Mouse (Mus musculus): ENCODE measurements around the gene Casp9. TPM values are rescaled to one million over a fixed set of nuclear protein-coding genes. Genes with fewer than 3 reads are reported as not detected.

The Casp9 gene
- polyA plus RNA-seq, 1 experiment = not detected

DNA sequence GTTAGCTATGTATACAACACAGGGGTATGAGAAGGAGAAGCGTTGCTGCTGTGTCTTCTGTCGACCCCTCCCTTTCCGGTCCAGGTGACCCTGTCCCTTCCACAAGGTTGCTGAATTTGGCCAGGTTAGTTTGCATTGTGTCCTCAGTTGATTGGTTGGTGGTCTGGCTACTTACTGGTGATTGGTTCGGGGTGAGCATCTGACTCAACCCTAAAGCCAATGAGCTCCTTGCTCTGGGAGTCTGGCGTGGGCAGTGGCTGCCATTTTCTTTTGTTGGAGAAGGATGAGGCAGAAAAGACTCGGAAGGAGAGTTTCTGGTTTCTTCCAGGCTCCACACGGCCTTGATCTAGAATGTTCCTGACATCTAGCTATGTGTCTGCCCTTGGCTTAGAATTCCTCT lies 25.9 kb downstream of the Casp9 start:
- WGBS = 94% methylated on average over 7 of the region's 7 CpGs
- Histone ChIP-seq H3K27ac (ENCODE audit: insufficient read depth, low read depth, low read length) (no peak overlapping the region), H3K4me1 (ENCODE audit: control insufficient read depth, insufficient read depth, low read length) (peaks cover 3% of the 10 kb centered on the region; the same call in 1 of the 2 replicates), H3K4me3 (ENCODE audit: insufficient read depth, low read depth, low read length) (no peak overlapping the region)
- no peak for TF ChIP-seq POLR2A (IDR thresholded peaks at IDR 0.05; ENCODE audit: insufficient read depth, low read depth, low read length)
- TF ChIP-seq CTCF (IDR thresholded peaks at IDR 0.05; ENCODE audit: insufficient read depth, low read depth, low read length) = no peak

DNA sequence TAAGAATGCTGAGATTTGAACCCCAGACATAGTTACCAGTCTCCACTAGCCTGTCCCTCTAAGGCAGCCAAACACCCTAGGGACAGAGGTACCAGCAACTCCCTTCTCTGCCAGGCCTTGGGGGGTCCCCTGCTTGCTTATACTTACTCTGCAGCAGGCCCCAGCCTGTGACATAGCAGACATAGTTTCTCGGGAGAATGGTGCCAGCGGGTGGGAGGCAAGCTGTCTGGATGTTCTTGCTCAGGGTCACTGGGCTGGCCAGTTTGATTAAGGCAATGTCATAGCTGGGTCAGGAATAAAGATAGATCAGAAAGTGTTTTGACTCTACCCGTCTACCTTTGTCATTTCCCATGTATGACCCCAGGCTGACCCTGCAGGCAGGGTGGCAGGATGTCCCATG lies 27.8 kb downstream of the Casp9 start:
- no peak for TF ChIP-seq POLR2A (IDR thresholded peaks at IDR 0.05; ENCODE audit: insufficient read depth, low read depth, low read length)
- TF ChIP-seq CTCF (IDR thresholded peaks at IDR 0.05; ENCODE audit: insufficient read depth, low read depth, low read length) = no peak
- Histone ChIP-seq H3K27ac (ENCODE audit: insufficient read depth, low read depth, low read length) (no peak overlapping the region), H3K4me3 (ENCODE audit: insufficient read depth, low read depth, low read length) (no peak overlapping the region), H3K4me1 (ENCODE audit: control insufficient read depth, insufficient read depth, low read length) (peaks cover 3% of the 10 kb centered on the region; the same call in 1 of the 2 replicates)
- WGBS = 88% methylated on average over 3 of the region's 3 CpGs

GRCm38 (mm10) chr4:141822089-141822488 lies 28.7 kb downstream of the Casp9 start:
- Histone ChIP-seq H3K4me3 (ENCODE audit: insufficient read depth, low read depth, low read length) (no peak overlapping the region), H3K27ac (ENCODE audit: insufficient read depth, low read depth, low read length) (no peak overlapping the region), H3K4me1 (ENCODE audit: control insufficient read depth, insufficient read depth, low read length) (no peaks in the 10 kb centered on the region)
- WGBS = 81% methylated on average over 10 of the region's 10 CpGs
- TF ChIP-seq POLR2A (IDR thresholded peaks at IDR 0.05; ENCODE audit: insufficient read depth, low read depth, low read length) = no peak
- no peak for TF ChIP-seq CTCF (IDR thresholded peaks at IDR 0.05; ENCODE audit: insufficient read depth, low read depth, low read length)

GRCm38 (mm10) chr4:141822979-141823378 lies 29.6 kb downstream of the Casp9 start:
- 57% methylated on average over 3 of the region's 3 CpGs for WGBS
- TF ChIP-seq POLR2A (IDR thresholded peaks at IDR 0.05; ENCODE audit: insufficient read depth, low read depth, low read length) (no peak), CTCF (IDR thresholded peaks at IDR 0.05; ENCODE audit: insufficient read depth, low read depth, low read length) (no peak)
- Histone ChIP-seq H3K27ac (ENCODE audit: insufficient read depth, low read depth, low read length) (no peak overlapping the region), H3K4me1 (ENCODE audit: control insufficient read depth, insufficient read depth, low read length) (peaks cover under 1% of the 10 kb centered on the region; the same call in 1 of the 2 replicates), H3K4me3 (ENCODE audit: insufficient read depth, low read depth, low read length) (no peak overlapping the region)

- Histone ChIP-seq H3K4me3 (ENCODE audit: insufficient read depth, low read depth, low read length) (no peak within 1 kb of the TSS), H3K27ac (ENCODE audit: insufficient read depth, low read depth, low read length) (no peak within 1 kb of the TSS), H3K4me1 (ENCODE audit: control insufficient read depth, insufficient read depth, low read length) (peaks cover 9% of the 10 kb centered on the region)
- WGBS = 71% methylated on average over 5 of the region's 5 CpGs
- TF ChIP-seq POLR2A (IDR thresholded peaks at IDR 0.05; ENCODE audit: insufficient read depth, low read depth, low read length) (no peak), CTCF (IDR thresholded peaks at IDR 0.05; ENCODE audit: insufficient read depth, low read depth, low read length) (no peak)
Measured at GRCm38 (mm10) chr4:141826060-141826459, 32.6 kb downstream of the Casp9 start, which contains the start of gene Cela2a. Gene Cela2a (minus strand): TSS chr4:141826160.

DNA sequence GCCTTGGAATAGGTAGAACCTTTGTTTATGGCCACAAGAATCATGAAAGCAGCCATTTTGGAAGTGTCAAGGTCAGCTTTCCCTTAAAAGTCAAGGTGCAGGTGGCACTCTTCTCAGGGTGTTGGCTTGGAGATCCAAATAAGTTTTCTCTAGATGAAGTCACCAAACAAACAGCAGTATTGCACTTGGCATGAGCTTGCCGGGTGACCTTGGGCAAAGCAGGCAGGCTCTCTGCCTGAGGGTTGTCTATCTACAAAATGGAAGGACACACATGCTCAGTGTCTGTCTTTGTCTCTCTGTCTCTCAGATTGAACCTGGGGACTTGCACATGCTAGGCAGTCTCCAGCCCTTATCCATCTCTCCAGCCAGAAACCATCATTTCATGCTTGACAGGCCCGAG lies 34.0 kb downstream of the Casp9 start:
- TF ChIP-seq CTCF (IDR thresholded peaks at IDR 0.05; ENCODE audit: insufficient read depth, low read depth, low read length) = no peak
- TF ChIP-seq POLR2A (IDR thresholded peaks at IDR 0.05; ENCODE audit: insufficient read depth, low read depth, low read length) = no peak
- 98% methylated on average over 2 of the region's 2 CpGs for WGBS
- H3K27ac ChIP-seq (ENCODE audit: insufficient read depth, low read depth, low read length) = no peak overlapping the region
- no peak overlapping the region for H3K4me3 ChIP-seq (ENCODE audit: insufficient read depth, low read depth, low read length)
- peaks cover 15% of the 10 kb centered on the region for H3K4me1 ChIP-seq (ENCODE audit: control insufficient read depth, insufficient read depth, low read length)

DNA sequence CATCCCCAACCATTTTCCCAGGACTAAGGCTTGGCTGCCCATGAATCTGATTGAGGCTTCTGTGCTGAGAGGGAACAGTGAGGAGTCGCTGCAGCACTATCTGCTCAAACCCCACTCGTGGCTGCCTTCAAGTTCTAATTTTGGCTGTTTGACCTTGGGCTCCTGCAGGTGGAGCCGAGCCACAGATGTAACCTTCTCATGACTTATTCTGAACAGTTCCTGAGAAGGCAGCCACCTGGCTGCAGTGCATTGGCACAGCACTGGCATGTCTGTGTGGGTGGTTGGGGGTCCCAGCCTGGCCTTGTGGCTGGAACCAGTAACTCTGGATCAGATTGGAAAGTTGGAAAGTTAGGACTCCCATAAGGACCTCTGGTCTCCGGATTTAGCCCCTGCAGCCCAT lies 34.8 kb downstream of the Casp9 start:
- Histone ChIP-seq H3K27ac (ENCODE audit: insufficient read depth, low read depth, low read length) (no peak overlapping the region), H3K4me3 (ENCODE audit: insufficient read depth, low read depth, low read length) (no peak overlapping the region), H3K4me1 (ENCODE audit: control insufficient read depth, insufficient read depth, low read length) (peaks cover 15% of the 10 kb centered on the region)
- 75% methylated on average over 4 of the region's 4 CpGs for WGBS
- no peak for TF ChIP-seq POLR2A (IDR thresholded peaks at IDR 0.05; ENCODE audit: insufficient read depth, low read depth, low read length)
- TF ChIP-seq CTCF (IDR thresholded peaks at IDR 0.05; ENCODE audit: insufficient read depth, low read depth, low read length) = no peak

GRCm38 (mm10) chr4:141830381-141830780 lies 37.0 kb downstream of the Casp9 start:
- TF ChIP-seq CTCF (IDR thresholded peaks at IDR 0.05; ENCODE audit: insufficient read depth, low read depth, low read length) (no peak), POLR2A (IDR thresholded peaks at IDR 0.05; ENCODE audit: insufficient read depth, low read depth, low read length) (no peak)
- Histone ChIP-seq H3K4me3 (ENCODE audit: insufficient read depth, low read depth, low read length) (no peak overlapping the region), H3K27ac (ENCODE audit: insufficient read depth, low read depth, low read length) (peak overlapping the region; percentile 74), H3K4me1 (ENCODE audit: control insufficient read depth, insufficient read depth, low read length) (peaks cover 25% of the 10 kb centered on the region)
- WGBS = 16% methylated on average over 11 of the region's 11 CpGs

DNA sequence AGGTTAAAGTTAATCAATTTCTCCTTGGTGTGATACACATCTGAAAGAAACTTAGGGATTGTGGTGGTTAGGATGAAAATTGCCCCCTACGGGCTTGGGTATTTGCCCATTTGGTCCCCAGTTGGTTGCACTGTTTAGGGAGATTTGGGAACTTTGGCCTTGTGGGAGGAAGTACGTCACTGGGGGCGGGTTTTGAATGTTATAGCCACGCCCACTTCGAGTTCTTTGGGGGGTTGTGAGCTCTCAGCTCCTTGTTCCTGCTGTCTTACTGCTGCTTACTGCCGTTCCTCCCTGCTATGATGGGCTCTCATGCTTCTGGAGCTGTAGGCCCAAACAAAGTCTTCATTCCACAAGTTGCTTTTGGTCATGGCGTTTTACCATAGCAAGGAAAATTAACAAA lies 37.9 kb downstream of the Casp9 start:
- H3K4me1 ChIP-seq (ENCODE audit: control insufficient read depth, insufficient read depth, low read length) = peaks cover 25% of the 10 kb centered on the region
- no peak overlapping the region for H3K4me3 ChIP-seq (ENCODE audit: insufficient read depth, low read depth, low read length)
- 0 out of 2 replicates have a peak overlapping the region, but pooled peaks have one; percentile 74 for H3K27ac ChIP-seq (ENCODE audit: insufficient read depth, low read depth, low read length)
- 79% methylated on average over 7 of the region's 7 CpGs for WGBS
- TF ChIP-seq CTCF (IDR thresholded peaks at IDR 0.05; ENCODE audit: insufficient read depth, low read depth, low read length) = no peak
- no peak for TF ChIP-seq POLR2A (IDR thresholded peaks at IDR 0.05; ENCODE audit: insufficient read depth, low read depth, low read length)

DNA sequence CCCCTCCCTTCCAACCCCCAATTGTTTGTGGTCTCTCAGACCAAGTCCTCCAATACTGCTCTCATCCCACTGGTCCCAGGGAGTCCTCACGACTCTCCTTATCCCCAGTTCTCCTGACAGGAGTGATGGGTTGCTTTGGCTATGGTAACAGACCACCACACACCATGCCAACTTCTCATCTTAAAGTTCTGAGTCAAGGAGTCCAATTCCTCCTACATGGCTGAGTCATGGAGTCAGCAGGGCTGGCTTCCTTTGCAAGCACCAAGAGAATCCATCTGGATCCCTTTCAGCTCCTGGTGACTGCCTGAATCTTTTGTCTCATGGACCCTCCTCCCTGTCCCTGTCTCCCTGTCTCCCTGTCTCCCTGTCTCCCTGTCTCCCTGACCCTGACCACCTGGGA lies 40.5 kb downstream of the Casp9 start:
- no peak overlapping the region for H3K4me3 ChIP-seq (ENCODE audit: insufficient read depth, low read depth, low read length)

More for the DNA sequence above, 40.5 kb downstream of the Casp9 start:
- Histone ChIP-seq H3K27ac (ENCODE audit: insufficient read depth, low read depth, low read length) (peak overlapping the region; percentile 46; the same call in 1 of the 2 replicates), H3K4me1 (ENCODE audit: control insufficient read depth, insufficient read depth, low read length) (peaks cover 21% of the 10 kb centered on the region)
- 11% methylated on average over 1 of the region's 1 CpGs for WGBS
- TF ChIP-seq CTCF (IDR thresholded peaks at IDR 0.05; ENCODE audit: insufficient read depth, low read depth, low read length) = no peak
- TF ChIP-seq POLR2A (IDR thresholded peaks at IDR 0.05; ENCODE audit: insufficient read depth, low read depth, low read length) = no peak
